Mouse (Mus musculus) granulocyte monocyte progenitor cell, adult 5-6 weeks (primary cell): ENCODE results near the gene Arhgap6. TPM values are rescaled to one million over a fixed set of nuclear protein-coding genes. Genes with fewer than 3 reads are reported as not detected.
"Not testable (repeated sequence)": the region's sequence is repeated elsewhere in the genome, so short reads cannot be mapped to it uniquely, and the experiment has no call there.

Source experiments
- ATAC-seq: replicated peaks from 2 replicates; pipeline ENCODE4 v1.8.0; 2016; ENCODE audit warnings: mild to moderate bottlenecking, moderate TSS enrichment, inconsistent platforms; ENCODE audit not compliant: poor library complexity, severe bottlenecking
- total RNA-seq, 2 experiments: library from RNA; stranded (forward) in 1 of 2; stranded (reverse) in 1 of 2; fragments of 200-712, 200-1000 nt in 1 of 2; fragments of >200 nt in 1 of 2; fragmentation: Nextera tagmentation in 1 of 2; gene quantifications; 2 replicates each; pipeline ENCODE4 v1.2.3; 2014 to 2017

The Arhgap6 gene
- total RNA-seq, 2 experiments from 2014 or later: 1.6 to 6.6 TPM

- peak; percentile 95 for ATAC-seq
Measured at GRCm38 (mm10) chrX:169263433-169264172, 468.7 kb downstream of the Arhgap6 start.

GRCm38 (mm10) chrX:169299579-169299978 lies 504.7 kb downstream of the Arhgap6 start:
- ATAC-seq: peak; percentile 93

GRCm38 (mm10) chrX:169302271-169303045 lies 507.6 kb downstream of the Arhgap6 start:
- ATAC-seq: no peak

GRCm38 (mm10) chrX:169303945-169304344 lies 509.0 kb downstream of the Arhgap6 start:
- peak; percentile 43; the same call in 1 of the 2 replicates for ATAC-seq

- ATAC-seq: no peak
Measured at GRCm38 (mm10) chrX:169308559-169308958, 513.7 kb downstream of the Arhgap6 start.

GRCm38 (mm10) chrX:169319066-169319760 lies 524.3 kb downstream of the Arhgap6 start:
- 0 out of 2 replicates have a peak, but pooled peaks have one; percentile 8 for ATAC-seq

GRCm38 (mm10) chrX:169319945-169320667 lies 525.2 kb downstream of the Arhgap6 start, which contains the start of gene Hccs:
Hccs (minus strand) TSS chrX:169320372.
- peak; percentile 98 for ATAC-seq

GRCm38 (mm10) chrX:169320668-169321005 lies 525.7 kb downstream of the Arhgap6 start:
- not testable (repeated sequence) for ATAC-seq

- peak; percentile 97 for ATAC-seq
Measured at GRCm38 (mm10) chrX:169325929-169326595, 531.2 kb downstream of the Arhgap6 start.

GRCm38 (mm10) chrX:169332264-169332663 lies 537.4 kb downstream of the Arhgap6 start:
- ATAC-seq: no peak

- no peak for ATAC-seq
Measured at GRCm38 (mm10) chrX:169337559-169337958, 542.7 kb downstream of the Arhgap6 start.

- peak; percentile 84 for ATAC-seq
Measured at GRCm38 (mm10) chrX:169338213-169338612, 543.3 kb downstream of the Arhgap6 start.

Other genes with a start within 250 kb of the Arhgap6 start
- not detected in 2 replicates for gene Frmpd4, start 217.9 kb upstream of the Arhgap6 start, total RNA-seq (2014; fragmentation: Nextera tagmentation)
- gene Frmpd4, start 217.9 kb upstream of the Arhgap6 start, total RNA-seq (2017): not detected in 2 replicates
- gene Msl3, start 121.2 kb upstream of the Arhgap6 start, total RNA-seq (2014; fragmentation: Nextera tagmentation): 46.2 and 59.3 TPM in 2 replicates
- gene Msl3, start 121.2 kb upstream of the Arhgap6 start, total RNA-seq (2017): 77.7 and 126 TPM in 2 replicates